11 mouse cellular contexts compared by ENCODE assay signal in the genomic region with DNA sequence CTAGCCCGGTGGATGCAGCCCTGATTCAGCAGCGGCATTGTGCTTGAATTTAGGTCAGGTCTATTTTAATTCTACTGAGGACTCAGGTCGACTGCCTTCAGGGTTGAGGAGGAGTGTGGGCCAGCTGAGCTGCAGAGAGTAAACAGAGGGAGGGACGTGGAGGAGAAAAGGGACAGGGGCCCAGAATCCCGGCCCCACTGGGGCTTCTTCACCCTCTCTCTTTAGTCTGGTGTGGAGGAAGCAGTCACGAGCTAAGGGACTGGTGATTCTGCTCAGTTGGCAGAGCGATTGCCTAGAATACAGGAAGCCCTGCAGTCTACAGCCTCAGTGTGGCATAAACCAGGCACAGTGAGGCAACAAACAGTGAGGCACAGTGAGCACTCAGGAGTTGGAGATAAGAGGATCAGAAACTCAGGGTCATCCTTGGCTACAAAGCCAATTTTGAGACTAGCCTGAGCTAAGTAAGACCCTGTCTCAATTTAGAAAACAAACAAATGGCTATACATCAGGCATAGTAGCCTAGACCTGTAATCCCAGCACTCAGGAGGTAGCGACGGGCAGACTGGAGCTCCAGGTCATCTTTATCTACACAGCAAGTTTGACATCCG. TPM values are rescaled to one million over a fixed set of nuclear protein-coding genes. Genes with fewer than 3 reads are reported as not detected.
DNase-seq lines count a peak whose midpoint lies in the region; ATAC-seq lines count a peak whose summit lies in the region.
"Had no signal": no experiment of that assay in that cellular context is flagged by ENCODE, and none has a peak within 500 bp of the region (broad histone marks: within the 10 kb centered on the region; RNA-seq: fewer than 3 reads in every experiment).

No protein-coding gene starts in this region.

- no peak overlapping the region for H3K4me2 ChIP-seq in forebrain, embryonic 11.5 days (ENCODE audit: low read depth, low read length, severe bottlenecking)
- H3K4me2 ChIP-seq in forebrain, embryonic 16.5 days (ENCODE audit: low read length) = no peak overlapping the region
- no peak overlapping the region for H3K4me2 ChIP-seq in hindbrain, embryonic 14.5 days (replicated peaks)
- H3K4me2 ChIP-seq: embryonic facial prominence, embryonic 12.5 days; neural tube, embryonic 12.5 days had no signal

- H3K9me3 ChIP-seq in forebrain, embryonic 11.5 days (ENCODE audit: control insufficient read depth, low read length) = no peaks in the 10 kb centered on the region
- H3K9me3 ChIP-seq in forebrain, embryonic 16.5 days (ENCODE audit: control insufficient read depth, low read length) = no peaks in the 10 kb centered on the region
- H3K9me3 ChIP-seq in hindbrain, embryonic 14.5 days (ENCODE audit: control insufficient read depth, low read length) = no peaks in the 10 kb centered on the region
- H3K9me3 ChIP-seq: embryonic facial prominence, embryonic 12.5 days; neural tube, embryonic 12.5 days had no signal

- no peak for ATAC-seq in forebrain, embryonic 11.5 days (replicated peaks; ENCODE audit: low FRiP score)
- no peak for ATAC-seq in forebrain, embryonic 16.5 days
- ATAC-seq in hindbrain, embryonic 14.5 days (ENCODE audit: low FRiP score) = no peak

- H3K36me3 ChIP-seq in forebrain, embryonic 11.5 days (ENCODE audit: control insufficient read depth, insufficient read depth, low read length) = no peaks in the 10 kb centered on the region
- no peaks in the 10 kb centered on the region for H3K36me3 ChIP-seq in forebrain, embryonic 16.5 days (ENCODE audit: control insufficient read depth, insufficient read depth)
- H3K36me3 ChIP-seq in hindbrain, embryonic 14.5 days (replicated peaks; ENCODE audit: control insufficient read depth, insufficient read depth) = no peaks in the 10 kb centered on the region
- H3K36me3 ChIP-seq: embryonic facial prominence, embryonic 12.5 days; neural tube, embryonic 12.5 days had no signal

- no peak overlapping the region for H3K27ac ChIP-seq in forebrain, embryonic 11.5 days (ENCODE audit: low read depth, low read length)
- H3K27ac ChIP-seq in forebrain, embryonic 16.5 days (ENCODE audit: low read length) = no peak overlapping the region
- 0 out of 2 replicates have a peak overlapping the region, but pooled peaks have one; percentile 34 for H3K27ac ChIP-seq in hindbrain, embryonic 14.5 days
- H3K27ac ChIP-seq: embryonic facial prominence, embryonic 12.5 days; neural tube, embryonic 12.5 days had no signal

- H3K4me1 ChIP-seq in forebrain, embryonic 11.5 days (replicated peaks; ENCODE audit: control insufficient read depth, insufficient read depth, low read length) = peaks cover 11% of the 10 kb centered on the region
- H3K4me1 ChIP-seq in forebrain, embryonic 16.5 days (replicated peaks; ENCODE audit: control insufficient read depth, insufficient read depth, low read length) = peaks cover 13% of the 10 kb centered on the region
- peaks cover 11% of the 10 kb centered on the region; the same call in 1 of the 2 replicates for H3K4me1 ChIP-seq in hindbrain, embryonic 14.5 days (replicated peaks; ENCODE audit: control insufficient read depth, insufficient read depth, low read length)

- no peak overlapping the region for H3K9ac ChIP-seq in forebrain, embryonic 11.5 days (ENCODE audit: low read length)
- H3K9ac ChIP-seq in forebrain, embryonic 16.5 days (replicated peaks; ENCODE audit: low read depth, low read length) = no peak overlapping the region
- H3K9ac ChIP-seq in hindbrain, embryonic 14.5 days = no peak overlapping the region
- H3K9ac ChIP-seq: embryonic facial prominence, embryonic 12.5 days; neural tube, embryonic 12.5 days had no signal

- intact Hi-C loops in left cerebral cortex, postnatal 25 days (cut with DNase I) = loop anchor here (2.0 kb wide), 1 partner anchor 41 kb away; no protein-coding TSS in a partner anchor

- no peak overlapping the region for H3K4me3 ChIP-seq in forebrain, embryonic 11.5 days (ENCODE audit: low read depth, low read length)
- H3K4me3 ChIP-seq in forebrain, embryonic 16.5 days (replicated peaks; ENCODE audit: low read length) = no peak overlapping the region
- H3K4me3 ChIP-seq in hindbrain, embryonic 14.5 days (replicated peaks; ENCODE audit: low read length) = no peak overlapping the region
- H3K4me3 ChIP-seq: embryonic facial prominence, embryonic 12.5 days; neural tube, embryonic 12.5 days had no signal

- 67% methylated on average over 10 of the region's 10 CpGs for WGBS in forebrain, embryonic 11.5 days
- 66% methylated on average over 10 of the region's 10 CpGs for WGBS in forebrain, embryonic 16.5 days
- 65% methylated on average over 10 of the region's 10 CpGs for WGBS in hindbrain, embryonic 14.5 days

- peak; percentile 39 for DNase-seq in forebrain, embryonic 11.5 days (ENCODE audit: low spot score)
- peak; percentile 46 to 75 for DNase-seq in left cerebral cortex, postnatal 25 days (ENCODE audit: low spot score in 2 of 2)
- no peak for DNase-seq in left cerebral cortex, adult 9 months (ENCODE audit: low spot score in 2 of 2)
- DNase-seq in hindbrain, embryonic 14.5 days (ENCODE audit: low spot score) = no peak
- peak; percentile 53 for DNase-seq in naive thymus-derived CD4-positive, alpha-beta T cell, adult 2 months (ENCODE audit: low read depth)
- DNase-seq in MN1 (ENCODE audit: low spot score) = no peak
- DNase-seq in kidney, postnatal 10 days = no peak
- DNase-seq: heart, postnatal 36 days had no signal

- no peaks in the 10 kb centered on the region for H3K27me3 ChIP-seq in forebrain, embryonic 11.5 days (ENCODE audit: control insufficient read depth, insufficient read depth, low read length)
- no peaks in the 10 kb centered on the region for H3K27me3 ChIP-seq in forebrain, embryonic 16.5 days (replicated peaks; ENCODE audit: control insufficient read depth, insufficient read depth, low read length)
- H3K27me3 ChIP-seq in hindbrain, embryonic 14.5 days (ENCODE audit: control insufficient read depth, insufficient read depth, low read length) = no peaks in the 10 kb centered on the region
- H3K27me3 ChIP-seq: embryonic facial prominence, embryonic 12.5 days had no signal

RNA-seq across cellular contexts. Expression of a gene that starts 11.7 kb away (rescaled TPM):
- polyA plus RNA-seq in forebrain, embryonic 11.5 days (2014; fragmentation: Nextera tagmentation; extraction: Ambion mirVana) = 99.8 and 103 TPM in 2 replicates
- polyA plus RNA-seq in forebrain, embryonic 16.5 days (2015; fragmentation: Nextera tagmentation; extraction: Ambion mirVana) = 83.9 and 96.6 TPM in 2 replicates
- 10 to 100 TPM; 42.5 to 43.7 TPM for total RNA-seq in left cerebral cortex, postnatal 25 days (2021)
- polyA plus RNA-seq in hindbrain, embryonic 14.5 days (2014; fragmentation: Nextera tagmentation; extraction: Ambion mirVana) = 57.1 and 57.3 TPM in 2 replicates

Comparison
In these comparisons a context has a peak if more than half of its experiments do, and no peak if none do; other contexts are left out.
1. DNase-seq: peak in forebrain, embryonic 11.5 days (single experiment), left cerebral cortex, postnatal 25 days (2 of 2) and naive thymus-derived CD4-positive, alpha-beta T cell, adult 2 months (single experiment); none in left cerebral cortex, adult 9 months (0 of 2), hindbrain, embryonic 14.5 days (single experiment), MN1 (single experiment) and kidney, postnatal 10 days (single experiment).